Mouse (Mus musculus) urinary bladder, postnatal 14 days (tissue): ENCODE data around the gene Mecp2.
"Not testable (repeated sequence)": the region's sequence is repeated elsewhere in the genome, so short reads cannot be mapped to it uniquely, and the experiment has no call there.

Source experiments
- DNase-seq: peaks from one replicate; pipeline ENCODE4 v3.0.0; 2021; ENCODE audit warnings: low spot score

Gene Mecp2

DNA sequence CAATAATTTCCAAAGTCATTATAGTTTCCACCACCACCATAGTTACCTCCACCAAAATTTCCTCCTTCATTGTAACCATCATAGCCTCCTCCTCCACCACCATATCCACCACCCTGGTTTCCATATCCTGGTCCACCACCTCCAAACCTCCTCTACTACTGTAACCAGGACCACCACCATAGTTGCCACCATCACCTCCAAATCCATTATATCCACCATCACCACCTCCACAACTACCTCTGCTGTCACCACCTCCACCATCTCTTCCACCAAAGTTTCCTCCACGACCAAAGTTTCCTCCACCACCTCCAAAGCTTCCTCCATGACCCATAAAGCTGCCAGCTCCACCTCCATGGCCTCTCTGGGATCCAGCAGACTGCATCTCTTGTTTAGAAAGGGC lies at the start of gene Mecp2:
Mecp2 (minus strand) TSS at position 101 of the 400 bp plus-strand sequence.
- not testable (repeated sequence) for DNase-seq

- no peak for DNase-seq
These were observed 41.8 kb upstream of the Mecp2 start, which contains the start of gene Tktl1 for GRCm38 (mm10) chrX:74176959-74177358. Tktl1 (plus strand) TSS chrX:74177259.

GRCm38 (mm10) chrX:74167738-74168137 lies 32.6 kb upstream of the Mecp2 start, which contains the start of gene Tex28:
Tex28 (minus strand) TSS chrX:74167838.
- DNase-seq = no peak

DNA sequence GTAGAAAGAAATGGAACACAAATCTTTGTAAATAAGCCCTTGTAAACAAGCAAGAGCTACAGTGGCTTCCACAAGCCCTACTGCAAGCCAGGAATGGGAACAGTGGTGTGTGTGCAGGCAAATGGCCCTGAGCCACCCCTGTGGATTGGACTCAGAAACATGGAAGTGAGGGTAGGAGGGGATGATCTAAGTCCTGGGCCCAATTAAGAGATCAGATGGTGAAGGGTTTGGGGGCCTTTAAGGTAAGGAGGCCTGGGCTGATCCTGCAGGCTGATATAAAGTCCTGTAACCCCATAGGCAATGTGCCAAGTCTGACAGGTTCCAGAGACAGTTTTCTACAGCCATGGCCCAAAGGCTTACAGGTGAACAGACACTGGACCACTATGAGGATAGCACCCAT lies 8.0 kb downstream of the Mecp2 start, which contains the start of gene Opn1mw:
Opn1mw (plus strand) TSS at position 301 of the 400 bp plus-strand sequence.
- no peak for DNase-seq

DNA sequence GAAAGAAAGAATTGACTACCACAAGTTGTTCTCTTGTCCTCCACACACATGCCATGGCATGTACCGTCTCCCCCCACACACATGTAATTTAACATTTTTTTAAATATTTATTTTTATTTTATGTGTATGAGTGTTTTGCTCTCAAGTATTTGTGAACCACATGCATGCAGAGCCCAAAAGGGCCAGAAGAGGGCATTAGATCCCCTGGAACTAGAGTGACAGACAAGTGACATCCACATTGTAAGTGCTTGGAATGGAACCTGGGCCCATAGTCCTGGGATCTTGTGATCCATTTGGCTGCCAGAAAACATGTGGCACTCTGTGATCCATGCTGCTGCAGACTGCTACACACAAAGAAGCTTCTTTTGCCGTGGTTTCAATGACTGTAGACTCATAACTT lies 10.2 kb downstream of the Mecp2 start:
- peak; percentile 3 for DNase-seq

- peak; percentile 68 for DNase-seq
These were observed 19.7 kb downstream of the Mecp2 start for GRCm38 (mm10) chrX:74115511-74115910.

DNA sequence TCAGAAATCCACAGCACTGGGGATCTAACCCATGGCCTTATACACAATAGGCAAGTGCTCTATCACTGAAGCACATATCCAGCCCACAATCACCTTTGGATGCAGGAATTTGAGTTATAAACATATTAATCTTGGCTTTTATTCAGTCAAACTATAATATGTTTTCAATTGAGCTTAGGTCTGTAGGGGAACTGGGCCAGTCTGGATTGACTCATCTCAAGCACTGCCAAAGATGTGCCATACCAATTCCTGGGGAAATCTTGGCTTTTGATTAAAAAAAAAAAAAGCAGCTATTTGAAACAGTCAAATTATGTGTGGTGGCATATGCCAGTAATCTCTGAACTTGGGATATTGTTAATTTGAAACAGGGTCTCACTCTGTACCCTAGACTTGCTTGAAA lies 21.1 kb downstream of the Mecp2 start:
- DNase-seq = no peak

- peak; percentile 3 for DNase-seq
These were observed 26.4 kb downstream of the Mecp2 start for GRCm38 (mm10) chrX:74108747-74109146.

DNA sequence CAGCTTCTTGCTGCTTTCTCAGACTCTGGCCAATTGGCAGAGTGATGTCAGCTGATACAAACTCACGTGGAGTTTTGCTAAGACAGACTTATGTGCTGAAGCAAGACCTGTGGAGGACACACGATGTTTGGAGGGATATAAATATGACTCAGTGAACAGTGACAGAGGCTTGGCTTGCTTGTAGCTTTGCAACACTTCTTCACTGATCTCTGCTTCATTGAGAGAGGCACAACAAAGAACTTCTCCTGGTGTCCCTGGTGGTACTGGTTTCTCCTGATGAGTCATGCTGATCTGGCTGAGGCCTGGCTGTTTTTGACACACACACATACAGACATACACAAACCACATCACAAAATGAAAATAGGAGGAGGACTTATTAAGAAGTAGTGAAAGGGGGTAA lies 29.2 kb downstream of the Mecp2 start:
- DNase-seq = no peak

DNA sequence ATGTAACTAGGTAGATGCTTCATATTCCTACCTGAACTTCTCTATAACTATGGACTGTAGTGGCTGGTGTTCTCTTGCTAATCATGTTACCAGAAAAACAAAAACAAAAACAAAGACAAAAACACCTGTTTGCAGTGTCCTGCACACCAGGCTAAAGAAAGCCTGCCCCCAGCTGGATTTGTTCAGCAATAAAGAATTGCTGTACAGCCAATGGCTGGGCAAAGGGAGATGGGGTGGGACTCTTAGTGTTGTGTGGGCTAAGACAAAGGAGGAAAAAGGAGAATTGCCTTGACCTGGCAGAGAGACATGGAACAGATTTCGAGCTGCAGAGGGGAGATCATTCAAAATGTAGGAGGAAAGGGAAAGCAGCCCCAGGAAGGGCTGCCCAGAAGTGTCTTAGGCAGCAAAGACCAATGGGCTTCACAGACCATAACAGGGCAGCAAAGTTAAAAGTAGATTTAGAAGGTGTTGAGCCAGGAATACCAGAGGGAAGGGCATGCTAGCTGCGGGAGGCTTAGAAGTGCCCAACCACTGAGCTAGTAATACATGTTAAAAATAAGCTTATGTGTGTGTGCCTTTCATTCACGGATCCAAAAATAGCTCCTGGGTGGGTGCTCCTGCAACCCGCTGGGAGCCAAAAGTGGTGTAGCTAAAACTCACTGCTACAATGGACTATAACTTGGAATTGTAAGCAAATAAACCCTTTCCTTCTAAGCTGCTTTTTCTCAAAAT lies 31.5 kb downstream of the Mecp2 start:
- DNase-seq = no peak

DNA sequence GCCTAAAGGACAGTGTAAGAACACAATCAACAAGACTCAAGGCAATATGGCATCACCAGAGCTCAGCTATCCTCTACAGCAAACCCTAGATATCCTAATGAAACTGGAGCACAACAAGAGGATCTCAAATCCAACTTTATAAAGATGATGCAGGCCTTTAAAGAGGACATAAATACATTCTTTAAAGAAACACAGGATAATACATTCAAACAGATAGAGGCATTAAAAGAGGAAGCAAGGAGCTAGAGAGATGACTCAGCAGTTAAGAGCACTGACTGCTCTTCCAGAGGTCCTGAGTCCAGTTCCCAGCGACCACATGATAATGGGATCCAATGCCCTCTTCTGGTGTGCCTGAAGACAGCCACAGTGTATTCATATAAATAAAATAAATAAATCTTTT lies 40.0 kb downstream of the Mecp2 start:
- no peak for DNase-seq

GRCm38 (mm10) chrX:74085601-74086038 lies 49.5 kb downstream of the Mecp2 start:
- peak; percentile 97 for DNase-seq

GRCm38 (mm10) chrX:74084946-74085498 lies 50.1 kb downstream of the Mecp2 start:
- DNase-seq = peak; percentile 70

- DNase-seq = no peak
These were observed 50.8 kb downstream of the Mecp2 start for GRCm38 (mm10) chrX:74084276-74084837.

- DNase-seq = no peak
These were observed 64.4 kb downstream of the Mecp2 start for GRCm38 (mm10) chrX:74070794-74071193.

- peak; percentile 3 for DNase-seq
These were observed 67.3 kb downstream of the Mecp2 start for GRCm38 (mm10) chrX:74067891-74068290.

DNA sequence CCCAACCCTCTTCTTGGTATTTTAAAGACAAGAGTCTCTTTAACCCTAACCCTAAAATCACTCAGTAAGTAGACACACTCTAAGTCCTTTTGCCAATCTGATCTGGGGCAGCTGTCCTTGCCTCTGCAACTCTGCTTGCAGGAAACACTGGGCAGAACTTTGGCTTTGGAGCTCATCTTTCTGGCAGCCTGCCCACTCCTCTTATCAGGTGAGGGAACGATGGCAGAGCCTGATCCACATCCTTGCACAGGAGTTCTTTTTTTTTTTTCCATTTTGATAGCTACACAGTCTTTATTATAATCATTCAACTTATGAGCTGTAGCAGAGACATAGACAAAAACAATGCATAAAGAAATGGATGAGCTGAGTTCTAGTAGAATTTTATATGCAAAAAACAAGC lies 90.1 kb downstream of the Mecp2 start:
- DNase-seq = peak; percentile 5

- DNase-seq = no peak
These were observed 97.3 kb downstream of the Mecp2 start for GRCm38 (mm10) chrX:74037702-74038375.

- DNase-seq = no peak
These were observed 105.2 kb downstream of the Mecp2 start for GRCm38 (mm10) chrX:74030000-74030399.

DNA sequence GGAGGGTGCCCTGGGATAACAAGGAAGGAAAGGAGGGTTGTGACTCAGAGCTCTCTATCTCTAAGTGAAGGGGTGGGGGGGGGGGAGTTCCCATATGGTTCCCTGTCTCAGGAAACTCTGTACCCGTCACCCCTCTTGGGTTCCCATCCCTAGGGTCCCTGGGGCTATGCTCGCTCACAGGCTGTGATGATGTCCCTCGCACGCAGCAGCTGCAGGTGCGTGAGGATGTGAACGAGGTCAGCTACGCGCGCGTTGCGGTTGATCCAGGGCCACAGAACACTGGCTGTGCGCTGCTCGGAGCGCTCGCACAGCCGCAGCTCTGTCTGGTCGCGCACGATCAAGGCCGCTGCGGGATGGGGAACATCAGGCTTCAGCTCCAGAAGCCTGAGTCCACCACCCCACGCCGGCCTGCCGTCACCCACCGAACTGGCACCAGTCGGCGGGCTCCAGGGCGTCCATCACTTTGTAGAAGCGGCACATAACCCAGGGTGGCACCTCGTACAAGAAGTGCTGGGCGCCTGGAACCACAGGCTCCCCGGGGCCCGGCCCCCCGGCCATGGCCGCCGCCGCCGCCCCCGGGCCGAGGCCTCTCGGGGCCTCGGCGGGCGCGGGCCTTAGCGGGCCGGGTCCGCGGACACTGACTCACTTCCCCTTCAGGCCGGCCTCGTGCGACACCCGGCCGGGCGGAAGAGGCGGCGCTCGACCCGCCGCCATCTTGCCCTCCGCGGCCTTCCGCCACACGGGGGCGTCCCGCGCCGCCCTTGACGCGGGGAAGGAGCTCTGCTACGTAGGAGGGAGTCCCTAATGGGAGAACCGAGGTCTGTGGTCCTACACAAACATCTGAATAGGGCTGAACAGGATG lies 111.7 kb downstream of the Mecp2 start, which contains the start of gene Irak1:
Irak1 (minus strand) TSS at position 731 of the 862 bp plus-strand sequence.
- peak; percentile 79 for DNase-seq

DNA sequence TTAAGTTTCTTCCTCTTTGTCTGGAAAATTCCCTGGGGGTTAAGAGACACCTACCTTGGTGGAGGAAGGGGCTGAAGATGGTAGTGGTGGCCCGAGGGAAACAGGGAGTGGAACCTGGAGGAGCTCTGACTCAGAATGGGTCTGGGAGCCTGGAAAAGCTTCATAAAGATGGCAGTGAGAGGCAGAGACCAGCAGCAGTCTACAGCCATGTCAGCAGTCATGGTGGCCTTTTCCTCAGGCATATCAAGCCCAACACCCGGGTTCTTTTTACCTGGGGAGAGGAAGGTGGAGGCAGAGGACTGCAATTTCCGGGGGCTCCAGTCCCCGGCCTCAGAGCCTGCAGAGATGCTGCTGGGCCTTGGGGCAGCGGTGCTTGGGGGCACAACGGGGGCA lies 112.4 kb downstream of the Mecp2 start:
- no peak for DNase-seq

- DNase-seq = no peak
These were observed 120.6 kb downstream of the Mecp2 start for GRCm38 (mm10) chrX:74014597-74014996.
